Mouse (Mus musculus) heart, postnatal 4 days (tissue): ENCODE results near the gene Ms4a6d. TPM values are rescaled to one million over a fixed set of nuclear protein-coding genes. Genes with fewer than 3 reads are reported as not detected.
"Not testable (repeated sequence)": the region's sequence is repeated elsewhere in the genome, so short reads cannot be mapped to it uniquely, and the experiment has no call there.

Source experiments
- DNase-seq: peaks from one replicate; pipeline ENCODE4 v3.0.0; 2021
- total RNA-seq, 2 experiments: library from RNA; stranded (reverse); gene quantifications; 2 replicates each; pipeline ENCODE4 v1.2.3; 2021

Ms4a6d gene
- total RNA-seq, 2 experiments from 2014 or later = 0.69 to 0.72 TPM

DNA sequence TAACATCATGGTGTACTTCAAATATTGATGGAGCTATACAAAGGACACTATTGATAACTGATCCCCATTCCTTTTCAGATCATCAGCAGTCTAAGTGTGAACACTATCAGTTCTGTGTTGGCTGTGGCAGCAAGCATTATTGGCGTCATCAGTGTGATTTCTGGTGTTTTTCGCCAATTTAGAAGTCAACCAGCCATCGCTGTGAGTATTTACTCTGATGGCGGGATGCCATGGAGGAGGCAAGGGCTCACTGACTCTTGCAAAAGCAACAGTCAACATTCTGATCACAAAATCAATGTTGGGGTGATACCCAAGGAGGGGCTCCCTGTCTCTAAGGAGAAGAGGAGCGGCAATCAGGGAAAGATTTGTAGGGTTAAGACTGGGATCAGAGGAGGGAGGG is 49.9 kb downstream of the Ms4a6d start:
- DNase-seq = no peak

DNA sequence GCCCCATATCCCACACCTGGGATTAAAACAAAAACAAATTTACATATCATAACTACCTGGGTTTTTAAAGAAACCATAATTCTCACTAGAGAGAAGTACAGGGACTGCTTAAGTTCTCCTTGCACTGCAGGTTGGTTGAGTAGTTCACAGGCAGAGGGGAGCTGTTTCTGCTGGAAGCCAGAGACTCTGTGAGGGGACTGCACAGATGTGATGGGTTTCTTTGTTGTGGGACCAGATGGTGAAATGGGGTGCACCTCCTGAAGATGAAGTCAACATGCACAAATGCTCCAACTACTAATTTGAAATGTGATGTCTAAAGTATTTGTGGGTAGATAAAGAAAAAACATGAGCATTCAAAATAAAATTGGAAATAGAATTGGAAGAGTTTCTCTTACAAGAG is 56.7 kb downstream of the Ms4a6d start:
- no peak for DNase-seq

DNA sequence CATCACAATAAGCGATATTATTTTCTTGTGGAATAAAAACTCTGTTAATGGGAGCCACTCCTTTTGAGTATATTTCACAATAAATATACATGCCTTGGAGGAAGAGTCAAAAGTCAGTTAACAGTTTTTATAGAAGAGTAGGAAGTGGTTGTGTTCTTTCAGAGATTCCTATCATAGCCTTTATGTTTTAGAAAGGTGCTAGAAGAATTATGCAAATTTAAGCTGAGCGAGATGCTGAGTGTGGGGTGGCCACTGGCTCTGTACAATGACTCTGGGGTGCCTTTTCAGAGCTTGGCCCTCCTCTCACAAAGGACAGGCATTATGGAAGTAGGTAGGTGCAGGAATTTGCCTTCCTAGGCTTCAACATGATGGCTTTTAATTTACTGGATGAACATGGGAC is 60.3 kb downstream of the Ms4a6d start:
- not testable (repeated sequence) for DNase-seq

DNA sequence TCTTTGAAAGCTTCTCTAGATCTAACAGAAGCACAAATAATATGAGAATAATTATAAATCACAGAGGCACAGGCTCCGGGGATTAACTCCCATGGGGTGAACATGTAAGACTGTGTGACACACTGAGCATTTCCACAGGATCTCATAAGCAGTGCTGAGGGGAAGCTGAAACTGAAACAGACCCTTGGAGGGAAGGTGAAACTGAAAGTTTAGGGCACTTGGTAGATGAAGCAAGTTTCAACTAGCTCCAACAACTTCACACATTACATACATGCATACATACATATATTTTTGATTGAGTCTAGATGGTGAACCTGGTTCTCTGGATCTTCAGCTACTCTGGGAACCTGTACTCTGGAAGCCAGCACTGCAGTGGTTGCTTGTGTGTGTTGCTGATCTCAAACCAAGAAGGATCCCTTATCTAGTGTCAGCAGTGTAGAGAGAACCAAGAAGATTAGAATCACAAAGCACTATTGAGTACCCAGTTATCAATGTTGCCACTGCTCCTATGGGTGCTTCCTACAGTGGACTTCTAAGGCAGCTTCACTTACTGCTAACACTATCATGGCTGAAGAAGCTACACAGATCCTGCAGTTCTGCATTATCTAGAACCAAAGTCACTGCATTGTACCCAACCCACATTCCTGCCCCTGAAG is 64.4 kb downstream of the Ms4a6d start:
- not testable (repeated sequence) for DNase-seq

DNA sequence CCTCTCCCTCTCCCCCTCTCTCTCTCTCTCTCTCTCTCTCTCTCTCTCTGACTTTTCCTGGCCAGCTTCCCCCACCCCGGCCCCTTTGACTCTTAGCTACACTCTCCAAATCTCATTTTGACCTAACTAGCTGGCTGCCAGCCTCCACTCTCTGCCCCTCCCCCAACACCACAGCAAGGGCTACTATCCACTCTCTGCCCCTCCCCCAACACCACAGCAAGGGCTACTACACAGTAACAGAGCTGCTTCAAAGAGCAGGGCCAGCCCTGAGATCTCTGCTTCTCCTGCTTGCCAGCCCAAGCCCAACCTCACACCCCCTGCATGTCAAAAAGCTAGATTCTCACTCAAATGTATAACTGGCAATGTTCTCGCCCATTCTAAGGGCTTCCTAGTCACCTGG is 67.3 kb downstream of the Ms4a6d start:
- DNase-seq = peak; percentile 31

Other genes starting within 250 kb of the Ms4a6d start
- gene Ms4a4a, start 229.3 kb downstream of the Ms4a6d start, total RNA-seq = 1 to 10 TPM; 1.6 to 2.5 TPM
- not detected for gene Ms4a4c, start 200.1 kb downstream of the Ms4a6d start, total RNA-seq
- 1 to 10 TPM in 1 of 2 experiments, under 1 TPM in 1; 0.95 to 1.0 TPM for gene Ms4a4b, start 161.3 kb downstream of the Ms4a6d start, total RNA-seq
- 1 to 10 TPM; 3.5 to 3.8 TPM for gene Ms4a6c, start 135.5 kb downstream of the Ms4a6d start, total RNA-seq
- not detected for gene Gm8369, start 118.9 kb downstream of the Ms4a6d start, total RNA-seq
- 1 to 10 TPM; 2.5 to 3.1 TPM for gene Ms4a6b, start 88.3 kb downstream of the Ms4a6d start, total RNA-seq
- under 1 TPM; 0.56 to 0.60 TPM for gene Ms4a4d, start 68.0 kb downstream of the Ms4a6d start, total RNA-seq
- gene Ms4a2, start 18.9 kb upstream of the Ms4a6d start, total RNA-seq = under 1 TPM; 0.36 to 0.38 TPM
- not detected for gene Ms4a3, start 36.0 kb upstream of the Ms4a6d start, total RNA-seq
- not detected for gene Oosp2, start 55.7 kb upstream of the Ms4a6d start, total RNA-seq
- not detected for gene Oosp1, start 86.3 kb upstream of the Ms4a6d start, total RNA-seq
- not detected for gene Oosp3, start 92.2 kb upstream of the Ms4a6d start, total RNA-seq
- gene Gif, start 142.7 kb upstream of the Ms4a6d start, total RNA-seq = not detected
- 10 to 100 TPM; 88.3 to 89.9 TPM for gene Mrpl16, start 165.5 kb upstream of the Ms4a6d start, total RNA-seq
- gene Stx3, start 214.6 kb upstream of the Ms4a6d start, total RNA-seq = 1 to 10 TPM; 5.4 to 6.1 TPM
- not detected for gene Olfr1417, start 234.4 kb upstream of the Ms4a6d start, total RNA-seq